Mouse (Mus musculus): ENCODE data around the gene Pla2g12b. TPM values are rescaled to one million over a fixed set of nuclear protein-coding genes. Genes with fewer than 3 reads are reported as not detected.

The Pla2g12b gene
- polyA plus RNA-seq, 1 experiment from 2014 or later: not detected

DNA sequence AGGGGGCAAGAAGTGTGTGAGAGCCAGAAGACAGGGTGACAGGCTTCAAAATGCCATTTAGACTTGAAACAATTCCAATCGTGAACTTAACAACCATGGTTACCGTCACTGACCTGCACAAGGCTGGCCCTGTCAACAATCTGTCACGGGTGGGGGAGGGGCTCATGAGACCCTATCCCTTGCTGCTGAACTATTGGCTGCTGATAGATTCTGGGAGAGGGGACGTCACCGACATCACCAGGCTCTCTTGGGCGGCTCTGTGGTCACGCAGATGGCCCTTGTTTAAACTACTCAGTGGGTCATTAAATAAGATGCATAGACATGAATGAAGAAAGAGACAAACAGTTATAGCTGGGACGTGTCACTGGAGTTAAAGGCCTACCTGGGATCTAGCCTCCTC, 41.2 kb downstream of the Pla2g12b start:
- H3K9ac ChIP-seq: no peak overlapping the region
- H3K27me3 ChIP-seq: no peaks in the 10 kb centered on the region
- no peak overlapping the region for H3K4me2 ChIP-seq (replicated peaks)
- peaks cover 19% of the 10 kb centered on the region for H3K36me3 ChIP-seq
- no peak overlapping the region for H3K27ac ChIP-seq
- WGBS: 47% methylated on average over 8 of the region's 8 CpGs
- ATAC-seq (ENCODE audit: low FRiP score, low read depth): no peak
- H3K4me1 ChIP-seq: peaks cover 14% of the 10 kb centered on the region
- no peaks in the 10 kb centered on the region for H3K9me3 ChIP-seq
- H3K4me3 ChIP-seq: no peak overlapping the region

DNA sequence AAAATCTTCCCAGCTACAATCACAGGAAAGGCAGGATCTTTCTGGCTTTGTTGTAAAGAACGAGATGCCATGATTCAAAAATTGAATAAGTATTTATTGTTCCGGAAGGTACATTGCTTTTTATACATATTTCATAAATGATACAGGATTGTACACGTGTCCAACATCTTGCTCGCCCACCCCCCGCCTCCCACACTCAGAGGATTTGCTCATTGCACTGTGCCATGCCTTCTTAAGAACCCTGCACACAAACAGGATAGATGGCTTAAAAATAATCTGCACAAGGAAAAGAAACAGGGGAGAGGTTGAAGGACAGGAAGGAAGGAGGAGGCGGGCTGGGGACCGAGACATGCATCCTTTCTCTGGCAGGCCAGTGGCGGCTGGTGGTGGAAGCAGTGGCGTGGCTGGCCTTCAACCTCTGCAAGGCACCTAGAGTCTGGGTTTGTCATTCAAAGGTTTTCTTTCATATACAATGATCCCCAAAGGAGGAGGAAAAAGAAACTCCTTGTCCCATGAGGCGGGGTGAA, 43.5 kb downstream of the Pla2g12b start:
- Histone ChIP-seq H3K36me3 (peaks cover 32% of the 10 kb centered on the region), H3K4me2 (replicated peaks) (no peak overlapping the region), H3K4me3 (no peak overlapping the region), H3K27ac (no peak overlapping the region), H3K27me3 (no peaks in the 10 kb centered on the region), H3K4me1 (peaks cover 5% of the 10 kb centered on the region; the same call in 1 of the 2 replicates), H3K9ac (no peak overlapping the region), H3K9me3 (no peaks in the 10 kb centered on the region)
- WGBS: 86% methylated on average over 10 of the region's 10 CpGs
- no peak for ATAC-seq (ENCODE audit: low FRiP score, low read depth)

DNA sequence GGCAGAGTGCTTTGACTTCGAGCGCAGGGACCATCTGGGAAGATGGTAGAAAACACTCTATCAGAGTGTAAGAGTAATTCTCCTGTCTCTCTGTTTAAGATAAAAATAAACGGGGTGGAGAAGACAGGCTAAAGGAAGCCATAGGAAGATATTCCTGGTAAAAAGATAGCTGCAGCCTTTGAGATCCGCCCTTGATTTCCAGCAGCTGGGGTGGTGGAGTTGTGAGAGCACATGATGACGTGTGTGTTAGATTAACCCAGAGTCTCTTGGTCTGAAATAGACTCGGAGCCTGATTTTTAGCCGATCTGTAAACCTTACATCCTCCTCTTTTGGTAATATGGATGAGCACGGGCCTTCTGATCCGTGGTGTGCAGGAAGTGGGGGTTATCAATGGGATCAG, 44.1 kb downstream of the Pla2g12b start:
- no peak for ATAC-seq (ENCODE audit: low FRiP score, low read depth)
- Histone ChIP-seq H3K27ac (no peak overlapping the region), H3K36me3 (peaks cover 32% of the 10 kb centered on the region)

DNA sequence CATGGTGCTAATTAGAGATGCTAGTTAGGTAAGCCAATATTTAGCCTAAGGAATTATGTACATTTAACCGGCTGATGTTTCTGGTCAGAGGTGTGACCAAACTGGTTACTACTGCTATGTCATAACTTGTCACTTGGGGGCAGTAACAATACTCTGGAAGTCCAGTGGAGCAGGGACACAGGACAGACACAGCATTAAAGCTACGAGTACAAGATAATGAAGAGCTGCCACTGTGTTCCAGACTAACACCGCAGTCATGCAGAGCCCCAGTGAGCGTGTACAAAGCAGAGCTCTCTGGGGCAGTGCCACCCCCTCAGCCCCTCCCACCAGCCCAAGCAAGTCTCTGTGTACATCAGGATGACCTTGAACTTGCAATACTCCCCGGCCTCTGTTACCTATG, 48.4 kb downstream of the Pla2g12b start:
- Histone ChIP-seq H3K4me3 (no peak overlapping the region), H3K36me3 (peaks cover 64% of the 10 kb centered on the region), H3K9me3 (no peaks in the 10 kb centered on the region), H3K27me3 (no peaks in the 10 kb centered on the region), H3K4me2 (replicated peaks) (no peak overlapping the region), H3K27ac (no peak overlapping the region), H3K4me1 (no peaks in the 10 kb centered on the region), H3K9ac (no peak overlapping the region)
- ATAC-seq (ENCODE audit: low FRiP score, low read depth): no peak
- WGBS: 55% methylated on average over 5 of the region's 5 CpGs

More for the DNA sequence above, 44.1 kb downstream of the Pla2g12b start:
- Histone ChIP-seq H3K9me3 (no peaks in the 10 kb centered on the region), H3K27me3 (no peaks in the 10 kb centered on the region), H3K9ac (no peak overlapping the region), H3K4me1 (peaks cover 5% of the 10 kb centered on the region; the same call in 1 of the 2 replicates), H3K4me2 (replicated peaks) (no peak overlapping the region), H3K4me3 (no peak overlapping the region)
- 79% methylated on average over 9 of the region's 9 CpGs for WGBS

DNA sequence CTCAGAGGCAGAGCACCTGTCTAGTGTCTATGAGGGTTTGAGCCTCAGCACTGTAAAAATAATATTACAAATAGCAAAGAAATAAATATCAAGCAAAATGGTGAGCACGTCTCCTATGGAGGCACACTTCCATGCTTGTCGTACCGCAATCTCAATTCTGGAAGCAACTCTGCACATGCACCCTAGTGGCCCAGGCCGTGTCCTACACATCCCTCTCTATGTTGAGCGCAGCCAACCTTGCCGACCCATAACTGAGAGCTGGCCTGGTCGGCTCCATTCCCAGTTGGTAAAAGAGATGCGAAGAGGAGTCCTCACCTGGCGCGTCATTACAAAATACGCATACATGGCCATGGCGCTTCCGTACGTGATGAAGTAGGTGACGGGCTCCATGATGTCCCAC, 51.2 kb downstream of the Pla2g12b start:
- Histone ChIP-seq H3K9me3 (no peaks in the 10 kb centered on the region), H3K27me3 (no peaks in the 10 kb centered on the region), H3K4me3 (no peak overlapping the region), H3K9ac (no peak overlapping the region), H3K36me3 (peaks cover 51% of the 10 kb centered on the region), H3K4me2 (replicated peaks) (no peak overlapping the region), H3K27ac (no peak overlapping the region), H3K4me1 (peaks cover under 1% of the 10 kb centered on the region; the same call in 1 of the 2 replicates)
- WGBS: 93% methylated on average over 15 of the region's 15 CpGs
- ATAC-seq (ENCODE audit: low FRiP score, low read depth): no peak

DNA sequence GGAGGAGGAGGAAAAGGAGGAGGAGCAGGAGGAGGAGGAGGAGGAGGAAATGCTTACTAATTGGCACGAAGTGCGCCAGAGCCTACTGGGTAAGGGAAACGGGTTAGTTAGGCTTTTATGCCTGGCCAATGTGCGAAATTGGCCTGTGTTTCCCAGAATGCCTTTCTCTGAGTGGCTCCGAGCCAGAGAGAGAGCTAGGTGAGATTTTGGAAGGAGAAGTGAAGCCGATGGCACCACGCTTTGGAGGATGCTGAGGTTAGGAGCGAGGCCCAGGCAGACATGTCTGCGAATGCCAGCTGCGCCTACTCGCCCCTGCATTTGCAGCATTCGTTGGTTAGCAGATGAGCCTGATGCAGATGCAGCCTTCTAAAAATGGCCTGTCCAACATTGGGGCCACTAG, 56.3 kb downstream of the Pla2g12b start:
- Histone ChIP-seq H3K4me3 (no peak overlapping the region), H3K27me3 (no peaks in the 10 kb centered on the region), H3K4me1 (peaks cover 11% of the 10 kb centered on the region; the same call in 1 of the 2 replicates), H3K9ac (no peak overlapping the region), H3K9me3 (no peaks in the 10 kb centered on the region), H3K4me2 (replicated peaks) (no peak overlapping the region), H3K36me3 (peaks cover 29% of the 10 kb centered on the region), H3K27ac (no peak overlapping the region)
- WGBS: 87% methylated on average over 12 of the region's 12 CpGs
- no peak for ATAC-seq (ENCODE audit: low FRiP score, low read depth)

DNA sequence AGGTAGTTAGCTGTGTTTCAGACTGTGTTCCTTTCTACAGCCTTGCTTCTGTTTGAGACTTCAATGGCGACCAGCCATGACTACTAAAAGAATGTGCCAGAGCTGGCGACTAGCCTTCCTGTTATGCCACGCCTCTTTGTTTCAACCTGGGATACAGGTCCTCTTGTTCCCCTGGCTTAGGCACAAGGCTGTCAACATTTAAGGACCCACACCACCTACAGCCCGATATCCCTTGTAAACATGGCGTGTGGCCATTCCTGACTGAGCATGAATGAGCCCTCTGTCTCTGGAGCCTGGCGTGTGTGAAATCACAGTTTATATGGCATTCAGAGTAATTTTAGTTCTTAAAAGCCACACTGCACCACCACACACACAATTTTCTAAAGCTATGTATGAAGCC, 58.8 kb downstream of the Pla2g12b start:
- WGBS: 58% methylated on average over 6 of the region's 6 CpGs

DNA sequence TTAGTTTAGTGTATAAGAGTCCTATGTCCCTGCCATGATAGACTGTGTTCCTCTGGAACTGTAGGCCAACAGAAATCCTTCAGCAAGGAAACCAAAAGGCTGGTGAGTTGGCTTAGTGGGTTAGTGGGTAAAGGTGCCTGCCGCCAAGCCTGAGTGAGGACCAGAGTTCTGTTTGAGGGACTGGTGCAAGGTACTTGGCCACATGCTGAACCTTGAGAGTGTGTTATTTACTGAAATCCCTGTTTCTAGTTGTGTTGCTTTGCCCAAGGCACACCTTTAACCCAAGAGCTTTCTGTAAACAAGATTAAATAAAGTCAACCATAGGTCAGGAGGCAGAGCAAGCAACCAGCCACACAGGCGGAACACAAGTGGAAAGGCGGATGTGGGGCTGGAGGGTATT, 62.1 kb downstream of the Pla2g12b start:
- Histone ChIP-seq H3K27ac (no peak overlapping the region), H3K9ac (no peak overlapping the region), H3K27me3 (no peaks in the 10 kb centered on the region), H3K36me3 (peaks cover 12% of the 10 kb centered on the region; the same call in 1 of the 2 replicates), H3K9me3 (no peaks in the 10 kb centered on the region), H3K4me2 (replicated peaks) (no peak overlapping the region), H3K4me3 (no peak overlapping the region), H3K4me1 (peaks cover 25% of the 10 kb centered on the region)
- no peak for ATAC-seq (ENCODE audit: low FRiP score, low read depth)
- WGBS: 77% methylated on average over 3 of the region's 3 CpGs

More for the DNA sequence above, 58.8 kb downstream of the Pla2g12b start:
- peak; percentile 80 for ATAC-seq (ENCODE audit: low FRiP score, low read depth)
- H3K27ac ChIP-seq: peak overlapping the region; percentile 83
- H3K27me3 ChIP-seq: no peaks in the 10 kb centered on the region
- no peak overlapping the region for H3K9ac ChIP-seq
- H3K4me2 ChIP-seq (replicated peaks): 0 out of 2 replicates have a peak overlapping the region, but pooled peaks have one; percentile 7
- H3K9me3 ChIP-seq: no peaks in the 10 kb centered on the region
- no peak overlapping the region for H3K4me3 ChIP-seq
- peaks cover 18% of the 10 kb centered on the region; the same call in 1 of the 2 replicates for H3K36me3 ChIP-seq
- peaks cover 25% of the 10 kb centered on the region for H3K4me1 ChIP-seq

DNA sequence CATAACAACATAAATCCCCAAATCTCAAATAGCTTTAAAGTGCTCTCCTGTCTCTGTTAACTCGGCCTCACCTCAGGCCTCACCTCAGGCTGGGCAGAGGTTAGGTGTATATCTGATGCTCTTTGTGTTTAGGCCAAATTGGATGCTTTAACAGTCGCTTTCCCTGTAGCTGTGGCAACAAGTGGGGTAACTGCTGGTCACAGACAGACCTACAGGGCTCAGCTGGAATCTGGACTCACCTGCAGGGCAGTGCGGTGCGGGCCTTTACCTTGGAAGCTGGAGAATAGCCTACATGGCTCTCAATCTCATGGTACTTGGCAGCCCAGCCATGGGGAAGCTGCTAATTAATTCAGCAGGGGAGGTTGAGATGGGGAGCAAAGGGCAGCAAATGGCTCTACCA, 63.2 kb downstream of the Pla2g12b start:
- H3K27me3 ChIP-seq: no peaks in the 10 kb centered on the region
- H3K27ac ChIP-seq: no peak overlapping the region; the same call in 1 of the 2 replicates
- H3K9ac ChIP-seq: no peak overlapping the region
- H3K9me3 ChIP-seq: no peaks in the 10 kb centered on the region
- no peak for ATAC-seq (ENCODE audit: low FRiP score, low read depth)
- 39% methylated on average over 4 of the region's 4 CpGs for WGBS
- H3K36me3 ChIP-seq: peaks cover 12% of the 10 kb centered on the region; the same call in 1 of the 2 replicates
- H3K4me1 ChIP-seq: peaks cover 19% of the 10 kb centered on the region
- no peak overlapping the region for H3K4me2 ChIP-seq (replicated peaks)
- H3K4me3 ChIP-seq: no peak overlapping the region

DNA sequence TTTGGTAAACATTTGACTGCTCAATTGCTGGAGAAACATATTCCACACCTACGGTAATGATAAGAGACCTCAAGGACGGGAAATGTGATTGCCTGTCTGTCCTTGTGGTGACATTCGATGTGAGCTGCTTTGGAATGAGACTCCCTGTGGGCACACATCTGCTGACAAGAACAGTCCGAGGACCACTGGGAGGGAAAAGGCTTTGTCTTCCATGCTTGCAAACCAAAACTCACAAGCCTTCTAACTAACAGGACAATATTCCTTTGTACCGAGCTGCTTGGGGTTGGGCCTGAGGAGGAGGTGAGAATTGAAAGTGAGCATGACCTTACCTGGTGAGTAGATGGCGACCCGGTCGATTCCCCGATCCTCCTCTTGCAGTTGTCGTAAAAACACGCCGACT, 63.8 kb downstream of the Pla2g12b start:
- Histone ChIP-seq H3K9ac (no peak overlapping the region), H3K9me3 (no peaks in the 10 kb centered on the region), H3K4me3 (no peak overlapping the region), H3K4me2 (replicated peaks) (no peak overlapping the region), H3K27me3 (no peaks in the 10 kb centered on the region), H3K4me1 (peaks cover 19% of the 10 kb centered on the region), H3K36me3 (peaks cover 12% of the 10 kb centered on the region; the same call in 1 of the 2 replicates), H3K27ac (no peak overlapping the region)
- no peak for ATAC-seq (ENCODE audit: low FRiP score, low read depth)
- WGBS: 84% methylated on average over 12 of the region's 12 CpGs

DNA sequence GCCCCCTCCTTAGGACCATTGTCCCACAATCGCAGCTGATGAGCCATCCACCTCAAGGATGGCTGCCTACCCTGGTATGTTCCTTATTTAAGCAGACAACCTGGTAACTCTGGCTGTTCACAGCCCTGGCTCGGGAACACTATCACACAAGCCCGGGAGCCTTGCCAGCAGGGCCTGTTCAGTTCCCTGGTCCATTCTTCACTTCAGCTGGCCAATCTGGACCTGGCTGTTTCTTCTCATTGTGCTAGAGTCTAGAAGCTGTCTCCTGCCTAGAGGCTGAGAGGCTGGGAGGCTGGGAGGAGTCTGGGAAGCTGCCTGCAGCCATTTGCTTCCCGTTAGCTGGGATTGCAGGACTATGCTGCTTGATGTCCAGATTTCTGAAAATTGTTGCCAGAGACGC, 67.0 kb downstream of the Pla2g12b start:
- H3K36me3 ChIP-seq: peaks cover 4% of the 10 kb centered on the region; the same call in 1 of the 2 replicates
- no peak overlapping the region; the same call in 1 of the 2 replicates for H3K27ac ChIP-seq
- H3K4me1 ChIP-seq: peaks cover 19% of the 10 kb centered on the region
- H3K27me3 ChIP-seq: no peaks in the 10 kb centered on the region
- no peak for ATAC-seq (ENCODE audit: low FRiP score, low read depth)
- H3K9me3 ChIP-seq: no peaks in the 10 kb centered on the region
- H3K4me2 ChIP-seq (replicated peaks): no peak overlapping the region
- no peak overlapping the region for H3K9ac ChIP-seq
- 66% methylated on average over 5 of the region's 5 CpGs for WGBS
- H3K4me3 ChIP-seq: no peak overlapping the region
